Mouse (Mus musculus): ENCODE measurements at regions not wholly inside any gene's neighbourhood (a gene's known extent, or its start where the extent isn't known, plus 50 kb on each side); places are given as distances from the start of the nearest gene placed in this dataset.

- no peak for TF ChIP-seq CTCF (IDR thresholded peaks at IDR 0.05; ENCODE audit: insufficient read depth, low read length)
- no peak for TF ChIP-seq POLR2A (IDR thresholded peaks at IDR 0.05; ENCODE audit: borderline replicate concordance, extremely low read depth, low read depth, low read length)
Observed at GRCm38 (mm10) chr6:89140469-89140868, 222.0 kb downstream of the Plxna1 start.
